Mouse (Mus musculus): ENCODE measurements around the gene Ubl7. TPM values are rescaled to one million over a fixed set of nuclear protein-coding genes. Genes with fewer than 3 reads are reported as not detected.
A peak's percentile ranks its signal among the peaks of the same experiment; 100 is the strongest.

Ubl7 gene
- polyA plus RNA-seq, 1 experiment from 2014 or later: 93.1 TPM

- DNase-seq (ENCODE audit: low spot score) (no peak), ATAC-seq (ENCODE audit: low FRiP score, low TSS enrichment) (no peak)
- no peak overlapping the region for H3K27ac ChIP-seq (replicated peaks)
- H3K4me2 ChIP-seq (replicated peaks; ENCODE audit: low read depth): no peak overlapping the region
- H3K36me3 ChIP-seq (ENCODE audit: control insufficient read depth, insufficient read depth, low read length): no peaks in the 10 kb centered on the region
- TF ChIP-seq CTCF (IDR thresholded peaks at IDR 0.05; ENCODE audit: low read depth) (no peak), EP300 (optimal IDR thresholded peaks at IDR 0.05) (no peak)
- H3K4me3 ChIP-seq (ENCODE audit: low read depth, low read length): no peak overlapping the region
- no peaks in the 10 kb centered on the region for H3K4me1 ChIP-seq (replicated peaks; ENCODE audit: control insufficient read depth, insufficient read depth)
- 63% methylated on average over 1 of the region's 1 CpGs for WGBS
- no peak overlapping the region for H3K9ac ChIP-seq (ENCODE audit: low read length)
- no peaks in the 10 kb centered on the region for H3K9me3 ChIP-seq (ENCODE audit: control insufficient read depth, low read length)
- no peaks in the 10 kb centered on the region for H3K27me3 ChIP-seq (ENCODE audit: control insufficient read depth, insufficient read depth, low read length)
Observed at GRCm38 (mm10) chr9:57883413-57883812, 27.4 kb upstream of the Ubl7 start.

DNA sequence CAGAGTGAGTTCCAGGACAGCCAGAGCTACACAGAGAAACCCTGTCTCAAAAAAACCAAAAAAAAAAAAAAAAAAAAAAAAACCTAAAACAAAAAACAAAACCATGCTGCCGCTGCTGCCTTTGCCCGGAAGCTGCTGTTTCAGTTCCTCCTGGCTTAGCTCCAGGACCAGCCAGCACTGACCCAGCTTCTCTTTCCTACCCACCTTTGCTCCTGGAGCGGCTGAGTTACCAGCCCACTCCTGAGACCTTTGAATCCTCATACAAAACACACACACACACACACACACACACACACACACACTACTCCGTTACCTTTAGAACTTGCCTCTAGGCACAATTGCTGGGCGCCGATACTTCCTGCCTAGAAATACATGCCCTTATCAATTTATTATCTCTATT, 22.7 kb upstream of the Ubl7 start:
- ATAC-seq (ENCODE audit: low FRiP score, low TSS enrichment) (no peak), DNase-seq (ENCODE audit: low spot score) (peak; percentile 30)
- H3K9ac ChIP-seq (ENCODE audit: low read length): no peak overlapping the region
- H3K4me1 ChIP-seq (replicated peaks; ENCODE audit: control insufficient read depth, insufficient read depth): no peaks in the 10 kb centered on the region
- H3K4me2 ChIP-seq (replicated peaks; ENCODE audit: low read depth): no peak overlapping the region
- H3K4me3 ChIP-seq (ENCODE audit: low read depth, low read length): no peak overlapping the region
- 57% methylated on average over 6 of the region's 6 CpGs for WGBS
- H3K27me3 ChIP-seq (ENCODE audit: control insufficient read depth, insufficient read depth, low read length): no peaks in the 10 kb centered on the region
- no peak for TF ChIP-seq CTCF (IDR thresholded peaks at IDR 0.05; ENCODE audit: low read depth)
- no peak for TF ChIP-seq EP300 (optimal IDR thresholded peaks at IDR 0.05)
- H3K36me3 ChIP-seq (ENCODE audit: control insufficient read depth, insufficient read depth, low read length): no peaks in the 10 kb centered on the region
- H3K27ac ChIP-seq (replicated peaks): no peak overlapping the region
- no peaks in the 10 kb centered on the region for H3K9me3 ChIP-seq (ENCODE audit: control insufficient read depth, low read length)

DNA sequence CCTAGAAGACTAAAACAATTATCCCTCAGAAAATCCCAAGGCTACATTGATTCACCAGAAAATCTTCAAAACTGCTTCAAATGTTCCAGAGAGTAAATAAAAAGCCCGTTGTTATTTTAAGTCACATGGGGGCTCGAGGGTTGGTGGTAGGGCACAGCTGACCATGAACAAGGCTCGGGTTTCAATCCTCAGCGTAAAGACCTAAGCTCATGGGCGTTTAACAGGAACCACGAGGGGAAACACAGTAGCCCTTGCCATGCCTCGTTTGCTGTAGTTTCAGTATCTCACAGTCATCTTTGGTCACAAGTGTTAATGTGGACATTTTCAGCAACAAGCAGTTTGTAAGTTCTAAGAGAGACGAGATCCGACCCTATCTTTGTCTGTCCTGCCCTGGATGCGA, 10.3 kb upstream of the Ubl7 start:
- no peak overlapping the region for H3K9ac ChIP-seq (ENCODE audit: low read length)
- no peaks in the 10 kb centered on the region for H3K9me3 ChIP-seq (ENCODE audit: control insufficient read depth, low read length)
- WGBS: 40% methylated on average over 10 of the region's 10 CpGs
- TF ChIP-seq CTCF (IDR thresholded peaks at IDR 0.05; ENCODE audit: low read depth) (no peak), EP300 (optimal IDR thresholded peaks at IDR 0.05) (no peak)
- H3K4me1 ChIP-seq (replicated peaks; ENCODE audit: control insufficient read depth, insufficient read depth): no peaks in the 10 kb centered on the region
- H3K4me2 ChIP-seq (replicated peaks; ENCODE audit: low read depth): no peak overlapping the region
- ATAC-seq (ENCODE audit: low FRiP score, low TSS enrichment) (no peak), DNase-seq (ENCODE audit: low spot score) (no peak)
- H3K27ac ChIP-seq (replicated peaks): no peak overlapping the region
- no peaks in the 10 kb centered on the region for H3K36me3 ChIP-seq (ENCODE audit: control insufficient read depth, insufficient read depth, low read length)
- H3K4me3 ChIP-seq (ENCODE audit: low read depth, low read length): no peak overlapping the region
- H3K27me3 ChIP-seq (ENCODE audit: control insufficient read depth, insufficient read depth, low read length): no peaks in the 10 kb centered on the region

DNA sequence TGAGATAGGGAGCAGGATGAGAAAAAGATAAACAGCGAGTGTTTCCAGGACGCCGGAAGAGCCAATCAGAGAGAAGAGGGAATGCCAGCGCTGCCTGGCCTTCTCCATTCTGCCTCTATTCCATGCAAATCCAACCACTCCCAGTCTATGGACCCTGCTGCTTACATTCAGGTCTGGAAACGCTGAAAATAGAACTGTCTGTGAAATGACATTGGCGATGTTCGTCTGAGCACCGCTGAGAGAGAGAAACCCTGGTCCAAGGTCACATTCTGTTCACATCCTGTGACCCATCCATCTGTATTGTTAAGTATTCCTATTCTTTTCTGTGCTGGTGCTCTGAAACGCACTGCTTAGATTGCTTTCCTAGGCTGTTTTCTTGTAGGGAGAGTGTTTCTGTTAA, 9.6 kb upstream of the Ubl7 start:
- Histone ChIP-seq H3K4me1 (replicated peaks; ENCODE audit: control insufficient read depth, insufficient read depth) (no peaks in the 10 kb centered on the region), H3K9me3 (ENCODE audit: control insufficient read depth, low read length) (no peaks in the 10 kb centered on the region), H3K4me2 (replicated peaks; ENCODE audit: low read depth) (no peak overlapping the region), H3K36me3 (ENCODE audit: control insufficient read depth, insufficient read depth, low read length) (no peaks in the 10 kb centered on the region), H3K27ac (replicated peaks) (no peak overlapping the region), H3K4me3 (ENCODE audit: low read depth, low read length) (no peak overlapping the region), H3K27me3 (ENCODE audit: control insufficient read depth, insufficient read depth, low read length) (no peaks in the 10 kb centered on the region), H3K9ac (ENCODE audit: low read length) (no peak overlapping the region)
- WGBS: 29% methylated on average over 9 of the region's 9 CpGs
- ATAC-seq (ENCODE audit: low FRiP score, low TSS enrichment) (no peak), DNase-seq (ENCODE audit: low spot score) (no peak)
- TF ChIP-seq EP300 (optimal IDR thresholded peaks at IDR 0.05) (no peak), CTCF (IDR thresholded peaks at IDR 0.05; ENCODE audit: low read depth) (no peak)

- DNase-seq (ENCODE audit: low spot score): no peak
- ATAC-seq (ENCODE audit: low FRiP score, low TSS enrichment): no peak
- WGBS: 76% methylated on average over 3 of the region's 3 CpGs
- Histone ChIP-seq H3K4me3 (ENCODE audit: low read depth, low read length) (no peak overlapping the region), H3K4me2 (replicated peaks; ENCODE audit: low read depth) (no peak overlapping the region), H3K9ac (ENCODE audit: low read length) (no peak overlapping the region), H3K27ac (replicated peaks) (no peak overlapping the region), H3K4me1 (replicated peaks; ENCODE audit: control insufficient read depth, insufficient read depth) (no peaks in the 10 kb centered on the region), H3K27me3 (ENCODE audit: control insufficient read depth, insufficient read depth, low read length) (no peaks in the 10 kb centered on the region), H3K36me3 (ENCODE audit: control insufficient read depth, insufficient read depth, low read length) (no peaks in the 10 kb centered on the region), H3K9me3 (ENCODE audit: control insufficient read depth, low read length) (no peaks in the 10 kb centered on the region)
- TF ChIP-seq CTCF (IDR thresholded peaks at IDR 0.05; ENCODE audit: low read depth) (no peak), EP300 (optimal IDR thresholded peaks at IDR 0.05) (no peak)
Observed at GRCm38 (mm10) chr9:57901601-57902000, 9.2 kb upstream of the Ubl7 start.

DNA sequence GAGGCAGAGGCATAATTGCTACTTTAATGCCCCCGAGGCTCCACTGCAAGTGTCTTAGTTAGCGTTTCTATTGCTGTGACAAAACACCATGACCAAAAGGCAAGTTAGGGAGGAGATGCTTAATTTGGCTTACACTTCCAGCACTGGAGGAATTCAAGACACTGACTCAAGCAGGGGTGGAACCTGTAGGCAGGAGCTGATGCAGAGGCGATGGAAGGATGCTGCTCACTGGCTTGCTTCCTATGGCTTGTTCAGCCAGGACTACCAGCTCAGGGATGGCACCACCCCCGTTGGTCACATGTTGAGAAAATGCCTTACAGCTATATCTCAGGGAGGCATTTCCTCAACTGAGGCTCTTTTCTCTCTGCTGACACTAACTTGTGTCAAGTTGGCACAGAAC, 8.6 kb upstream of the Ubl7 start:
- Histone ChIP-seq H3K9ac (ENCODE audit: low read length) (no peak overlapping the region), H3K36me3 (ENCODE audit: control insufficient read depth, insufficient read depth, low read length) (no peaks in the 10 kb centered on the region), H3K4me1 (replicated peaks; ENCODE audit: control insufficient read depth, insufficient read depth) (no peaks in the 10 kb centered on the region), H3K27ac (replicated peaks) (no peak overlapping the region), H3K4me3 (ENCODE audit: low read depth, low read length) (no peak overlapping the region), H3K27me3 (ENCODE audit: control insufficient read depth, insufficient read depth, low read length) (no peaks in the 10 kb centered on the region), H3K9me3 (ENCODE audit: control insufficient read depth, low read length) (no peaks in the 10 kb centered on the region), H3K4me2 (replicated peaks; ENCODE audit: low read depth) (no peak overlapping the region)
- ATAC-seq (ENCODE audit: low FRiP score, low TSS enrichment) (no peak), DNase-seq (ENCODE audit: low spot score) (no peak)
- WGBS: 78% methylated on average over 4 of the region's 4 CpGs
- TF ChIP-seq CTCF (IDR thresholded peaks at IDR 0.05; ENCODE audit: low read depth) (no peak), EP300 (optimal IDR thresholded peaks at IDR 0.05) (no peak)
